Mouse (Mus musculus) lung, embryonic 16.5 days (tissue): ENCODE results near the gene Atxn3. TPM values are rescaled to one million over a fixed set of nuclear protein-coding genes. Genes with fewer than 3 reads are reported as not detected.
"Not testable (repeated sequence)": the region's sequence is repeated elsewhere in the genome, so short reads cannot be mapped to it uniquely, and the experiment has no call there.

Source experiments
- ATAC-seq: fragments of 200-750 bp; cut with Nextera tagmentation; 2 replicates; pipeline ENCODE4 v1.8.0; 2017; ENCODE audit warnings: low read depth, mild to moderate bottlenecking, moderate library complexity
- H3K27ac ChIP-seq: fragments of 300-500 bp; sonication (generic); 2 replicates; pipeline ENCODE4 v1.5.1; 2014; ENCODE audit warnings: mild to moderate bottlenecking, control low read depth, low read length
- H3K27me3 ChIP-seq: fragments of 300-500 bp; sonication (generic); 2 replicates; pipeline ENCODE4 v1.6.1; 2014; ENCODE audit warnings: low read depth, low read length, mixed read lengths; ENCODE audit not compliant: control insufficient read depth, insufficient read depth
- H3K36me3 ChIP-seq: fragments of 300-500 bp; sonication (generic); 2 replicates; pipeline ENCODE4 v1.6.1; 2014; ENCODE audit warnings: low read length; ENCODE audit not compliant: control insufficient read depth, insufficient read depth
- H3K4me1 ChIP-seq: fragments of 300-500 bp; sonication (generic); replicated peaks from 2 replicates; pipeline ENCODE4 v1.6.1; 2014; ENCODE audit warnings: low read length, mixed read lengths; ENCODE audit not compliant: control insufficient read depth, insufficient read depth
- H3K4me2 ChIP-seq: fragments of 300-500 bp; sonication (generic); 2 replicates; pipeline ENCODE4 v1.6.1; 2014; ENCODE audit warnings: low read depth, low read length, control low read depth
- H3K4me3 ChIP-seq: fragments of 300-500 bp; sonication (generic); 2 replicates; pipeline ENCODE4 v1.5.1; 2014; ENCODE audit warnings: mild to moderate bottlenecking, low read length, control low read depth
- H3K9ac ChIP-seq: fragments of 300-500 bp; sonication (generic); 2 replicates; pipeline ENCODE4 v1.6.1; 2014; ENCODE audit warnings: low read length, control low read depth
- H3K9me3 ChIP-seq: fragments of 300-500 bp; sonication (generic); 2 replicates; pipeline ENCODE4 v1.6.1; 2016; ENCODE audit warnings: low read length; ENCODE audit not compliant: control insufficient read depth
- WGBS: fragments of 180-500 bp; shearing (Covaris S2); extraction: QIAGEN DNeasy Blood & Tissue Kit; methylation state at CpG from one replicate; pipeline ENCODE4 v1.1.7; 2014; 5-methylcytosine and 5-hydroxymethylcytosine counted together
- polyA plus RNA-seq: library from polyadenylated mRNA; unstranded; fragments of >200 nt; fragmentation: Nextera tagmentation; extraction: Ambion mirVana; gene quantifications from 2 replicates; pipeline ENCODE4 v1.2.1, GENCODE M21; 2015

Gene Atxn3
- polyA plus RNA-seq, 1 experiment from 2014 or later, result 15.7 TPM

GRCm38 (mm10) chr12:101972230-101972629 lies 14.2 kb upstream of the Atxn3 start:
- no peak overlapping the region for H3K4me3 ChIP-seq
- H3K4me1 ChIP-seq, result peaks cover 13% of the 10 kb centered on the region
- WGBS, result 88% methylated on average over 3 of the region's 3 CpGs
- no peaks in the 10 kb centered on the region for H3K27me3 ChIP-seq
- H3K9ac ChIP-seq, result no peak overlapping the region
- H3K27ac ChIP-seq, result no peak overlapping the region
- no peak overlapping the region for H3K4me2 ChIP-seq
- H3K9me3 ChIP-seq, result no peaks in the 10 kb centered on the region
- no peak for ATAC-seq
- H3K36me3 ChIP-seq, result peaks cover 8% of the 10 kb centered on the region

- Histone ChIP-seq H3K4me3 (no peak overlapping the region), H3K27me3 (no peaks in the 10 kb centered on the region), H3K4me2 (no peak overlapping the region), H3K9ac (no peak overlapping the region), H3K9me3 (no peaks in the 10 kb centered on the region), H3K36me3 (peaks cover 8% of the 10 kb centered on the region), H3K27ac (no peak overlapping the region), H3K4me1 (0 out of 2 replicates have a peak, but pooled peaks cover 5% of the 10 kb centered on the region)
- no peak for ATAC-seq
- 90% methylated on average over 2 of the region's 2 CpGs for WGBS
Measured at GRCm38 (mm10) chr12:101971311-101971710, 13.3 kb upstream of the Atxn3 start.

GRCm38 (mm10) chr12:101958960-101959780 lies 1.1 kb upstream of the Atxn3 start:
- ATAC-seq, H3K36me3 ChIP-seq, H3K27me3 ChIP-seq, H3K9me3 ChIP-seq: not testable (repeated sequence)
- 86% methylated on average over 5 of the region's 5 CpGs for WGBS
- peaks cover 14% of the 10 kb centered on the region for H3K4me1 ChIP-seq
- peak overlapping the region; percentile 55 for H3K4me2 ChIP-seq
- H3K27ac ChIP-seq, result 0 out of 2 replicates have a peak overlapping the region, but pooled peaks have one; percentile 31
- peak overlapping the region; percentile 63 for H3K9ac ChIP-seq
- H3K4me3 ChIP-seq, result peak overlapping the region; percentile 81

DNA sequence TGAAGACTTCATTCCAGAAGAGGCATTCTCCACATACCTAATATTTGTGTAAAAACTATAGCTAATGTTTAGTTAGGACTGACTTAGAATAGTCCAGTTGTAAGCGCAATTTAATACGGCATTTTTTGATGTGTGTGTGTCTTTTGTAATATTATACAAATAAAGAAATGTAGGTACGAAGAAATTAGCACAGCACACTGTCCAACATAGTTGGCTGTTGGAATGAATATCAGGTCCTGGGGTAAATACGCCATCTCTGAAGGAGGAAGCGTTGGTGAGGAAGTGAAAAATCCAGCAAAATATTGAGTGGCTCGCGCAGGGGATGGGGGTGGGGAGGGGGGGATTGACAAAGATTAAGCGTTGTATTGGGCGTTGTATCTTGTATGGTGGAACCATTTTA lies 510 bp upstream of the Atxn3 start:
- no peaks in the 10 kb centered on the region for H3K36me3 ChIP-seq
- 0 out of 2 replicates have a peak overlapping the region, but pooled peaks have one; percentile 31 for H3K27ac ChIP-seq
- peak overlapping the region; percentile 55 for H3K4me2 ChIP-seq
- peak overlapping the region; percentile 81 for H3K4me3 ChIP-seq
- no peaks in the 10 kb centered on the region for H3K27me3 ChIP-seq
- H3K9ac ChIP-seq, result peak overlapping the region; percentile 63
- H3K9me3 ChIP-seq, result no peaks in the 10 kb centered on the region
- peaks cover 14% of the 10 kb centered on the region for H3K4me1 ChIP-seq
- ATAC-seq, result no peak
- 34% methylated on average over 9 of the region's 9 CpGs for WGBS

- peak overlapping the region; percentile 68 for H3K4me2 ChIP-seq
- no peak; the same call in 1 of the 2 replicates for ATAC-seq
- no peaks in the 10 kb centered on the region for H3K27me3 ChIP-seq
- H3K27ac ChIP-seq, result peak overlapping the region; percentile 65
- no peaks in the 10 kb centered on the region for H3K36me3 ChIP-seq
- peaks cover 14% of the 10 kb centered on the region for H3K4me1 ChIP-seq
- H3K4me3 ChIP-seq, result peak overlapping the region; percentile 81
- H3K9me3 ChIP-seq, result no peaks in the 10 kb centered on the region
- 8% methylated on average over 26 of the region's 26 CpGs for WGBS
- peak overlapping the region; percentile 84 for H3K9ac ChIP-seq
Measured at GRCm38 (mm10) chr12:101957079-101957941, 736 bp downstream of the Atxn3 start.

GRCm38 (mm10) chr12:101955821-101956220 lies 2.2 kb downstream of the Atxn3 start:
- peaks cover 14% of the 10 kb centered on the region for H3K4me1 ChIP-seq
- not testable (repeated sequence) for H3K4me3 ChIP-seq, H3K9me3 ChIP-seq, H3K4me2 ChIP-seq, ATAC-seq, H3K36me3 ChIP-seq, H3K27me3 ChIP-seq, H3K9ac ChIP-seq, H3K27ac ChIP-seq
- WGBS, result 94% methylated on average over 8 of the region's 8 CpGs

DNA sequence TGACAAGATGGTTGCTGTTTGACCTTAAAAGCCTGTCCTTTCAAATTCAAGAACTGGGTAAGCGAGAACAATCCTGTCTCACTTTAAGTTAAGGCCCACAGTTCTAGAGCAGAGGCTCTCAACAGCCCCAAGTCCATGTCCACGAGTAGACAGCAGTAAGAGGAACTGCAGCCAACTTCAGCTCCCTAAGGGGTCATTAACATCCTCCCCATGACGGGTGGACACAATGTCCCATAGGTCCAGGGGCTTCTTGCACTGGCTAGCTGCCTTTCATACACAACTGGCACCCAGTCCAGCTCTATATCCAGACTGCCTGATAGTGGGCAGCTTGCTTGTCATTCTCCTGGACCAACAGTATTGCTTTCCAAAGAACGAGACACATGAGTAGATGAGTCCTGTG lies 9.2 kb downstream of the Atxn3 start:
- no peaks in the 10 kb centered on the region for H3K4me1 ChIP-seq
- H3K36me3 ChIP-seq, result peaks cover 17% of the 10 kb centered on the region
- H3K27me3 ChIP-seq, result no peaks in the 10 kb centered on the region
- H3K9me3 ChIP-seq, result no peaks in the 10 kb centered on the region
- H3K4me2 ChIP-seq, result no peak overlapping the region
- H3K4me3 ChIP-seq, result no peak overlapping the region
- no peak overlapping the region for H3K27ac ChIP-seq
- no peak for ATAC-seq
- no peak overlapping the region for H3K9ac ChIP-seq
- 71% methylated on average over 4 of the region's 4 CpGs for WGBS

GRCm38 (mm10) chr12:101947986-101948385 lies 10.1 kb downstream of the Atxn3 start:
- WGBS, result 89% methylated on average over 8 of the region's 8 CpGs
- no peak for ATAC-seq
- Histone ChIP-seq H3K9me3 (no peaks in the 10 kb centered on the region), H3K4me3 (no peak overlapping the region), H3K27me3 (no peaks in the 10 kb centered on the region), H3K36me3 (peaks cover 17% of the 10 kb centered on the region), H3K9ac (no peak overlapping the region), H3K27ac (no peak overlapping the region), H3K4me1 (no peaks in the 10 kb centered on the region), H3K4me2 (no peak overlapping the region)

DNA sequence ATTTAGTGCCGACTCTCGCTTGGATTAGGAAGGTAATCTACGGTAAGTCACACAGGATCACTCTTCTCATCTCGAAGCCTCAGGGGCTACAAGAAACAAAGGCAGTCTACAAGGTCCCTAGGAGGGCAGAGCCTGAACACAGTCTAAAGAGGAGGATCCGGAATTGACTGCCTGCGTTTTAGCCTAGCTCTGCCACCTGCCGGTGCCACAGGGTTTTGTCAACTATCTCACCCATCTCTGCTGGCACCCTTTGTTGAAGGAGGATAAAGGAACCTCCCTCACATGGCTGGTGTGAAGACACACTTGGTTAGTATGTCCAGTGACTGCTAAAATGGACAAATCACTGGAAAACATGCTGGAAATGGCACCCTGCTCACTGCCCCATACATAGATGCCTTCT lies 20.5 kb downstream of the Atxn3 start:
- Histone ChIP-seq H3K4me3 (no peak overlapping the region), H3K27ac (no peak overlapping the region), H3K36me3 (peaks cover 32% of the 10 kb centered on the region), H3K27me3 (no peaks in the 10 kb centered on the region), H3K4me1 (no peaks in the 10 kb centered on the region), H3K9ac (no peak overlapping the region), H3K9me3 (no peaks in the 10 kb centered on the region), H3K4me2 (no peak overlapping the region)
- 88% methylated on average over 7 of the region's 7 CpGs for WGBS
- no peak for ATAC-seq
